Mouse (Mus musculus) heart, postnatal 0 days (tissue): ENCODE data around the gene Zfp385b. TPM values are rescaled to one million over a fixed set of nuclear protein-coding genes. Genes with fewer than 3 reads are reported as not detected.
A peak's percentile ranks its signal among the peaks of the same experiment; 100 is the strongest.

ENCODE experiments used
- ATAC-seq: fragments of 200-750 bp; cut with Nextera tagmentation; 2 replicates; pipeline ENCODE4 v1.8.0; 2017; ENCODE audit warnings: low read depth, moderate number of reproducible peaks, moderate library complexity; ENCODE audit not compliant: insufficient read depth
- DNase-seq: peaks from one replicate; pipeline ENCODE4 v3.0.0-alpha.2; 2016; ENCODE audit warnings: low spot score
- H3K27ac ChIP-seq: fragments of 300-500 bp; sonication (generic); 2 replicates; pipeline ENCODE4 v1.5.1; 2014; ENCODE audit warnings: low read depth, mild to moderate bottlenecking
- H3K27me3 ChIP-seq: fragments of 300-500 bp; sonication (generic); 2 replicates; pipeline ENCODE4 v1.6.1; 2014; ENCODE audit warnings: low read length, mixed read lengths; ENCODE audit not compliant: control insufficient read depth, insufficient read depth
- H3K36me3 ChIP-seq: fragments of 300-500 bp; sonication (generic); replicated peaks from 2 replicates; pipeline ENCODE4 v1.6.1; 2014; ENCODE audit warnings: low read length, mixed read lengths; ENCODE audit not compliant: control insufficient read depth, insufficient read depth
- H3K4me1 ChIP-seq: fragments of 300-500 bp; sonication (generic); 2 replicates; pipeline ENCODE4 v1.6.1; 2014; ENCODE audit warnings: antibody characterized with exemption; ENCODE audit not compliant: control insufficient read depth, insufficient read depth
- H3K4me2 ChIP-seq: fragments of 300-500 bp; sonication (generic); 2 replicates; pipeline ENCODE4 v1.6.1; 2014; ENCODE audit warnings: low read depth, mild to moderate bottlenecking, low read length, moderate library complexity
- H3K4me3 ChIP-seq: fragments of 300-500 bp; sonication (generic); 2 replicates; pipeline ENCODE4 v1.5.1; 2014; ENCODE audit warnings: low read depth, low read length
- H3K9ac ChIP-seq: fragments of 300-500 bp; sonication (generic); replicated peaks from 2 replicates; pipeline ENCODE4 v1.6.1; 2014; ENCODE audit warnings: low read depth, low read length, mixed read lengths
- H3K9me3 ChIP-seq: fragments of 300-500 bp; sonication (generic); replicated peaks from 2 replicates; pipeline ENCODE4 v1.6.1; 2016; ENCODE audit warnings: low read length; ENCODE audit not compliant: control insufficient read depth
- CTCF ChIP-seq: IDR thresholded peaks from 2 replicates; pipeline ENCODE4 v1.5.1; 2016; ENCODE audit warnings: antibody characterized with exemption, control low read depth, low read depth
- EP300 ChIP-seq: IDR thresholded peaks from 2 replicates; pipeline ENCODE4 v1.6.1; 2016; ENCODE audit warnings: antibody characterized with exemption, low read depth
- WGBS: fragments of 180-500 bp; shearing (Covaris S2); extraction: QIAGEN DNeasy Blood & Tissue Kit; methylation state at CpG from one replicate; pipeline ENCODE4 v1.1.7; 2014; 5-methylcytosine and 5-hydroxymethylcytosine counted together
- polyA plus RNA-seq: library from polyadenylated mRNA; unstranded; fragments of >200 nt; fragmentation: Nextera tagmentation; extraction: Ambion mirVana; gene quantifications from 2 replicates; pipeline ENCODE4 v1.2.1, GENCODE M21; 2015
- total RNA-seq: library from RNA; depleted of rRNA; stranded (reverse); fragments of >200 nt; gene quantifications from 2 replicates; pipeline ENCODE4 v1.2.3, GENCODE M21; 2014; ENCODE audit warnings: low replicate concordance

Gene Zfp385b
- total and polyA plus RNA-seq, 2 experiments from 2014 or later: 1.8 to 4.2 TPM

- H3K27ac ChIP-seq: no peak overlapping the region
- no peak overlapping the region for H3K9ac ChIP-seq
- TF ChIP-seq CTCF (no peak), EP300 (no peak)
- DNase-seq (no peak), ATAC-seq (no peak)
- no peaks in the 10 kb centered on the region for H3K27me3 ChIP-seq
- H3K4me1 ChIP-seq: peaks cover 4% of the 10 kb centered on the region; the same call in 1 of the 2 replicates
- peak overlapping the region; percentile 29 for H3K4me3 ChIP-seq
- no peaks in the 10 kb centered on the region for H3K36me3 ChIP-seq
- H3K9me3 ChIP-seq: no peaks in the 10 kb centered on the region
- whole genome bisulfite sequencing: 26% methylated on average over 13 of the region's 13 CpGs
- peak overlapping the region; percentile 54 for H3K4me2 ChIP-seq
Observed at GRCm38 (mm10) chr2:77402329-77402728, 417.1 kb downstream of the Zfp385b start.

- peak overlapping the region; percentile 54 for H3K4me2 ChIP-seq
- peaks cover 4% of the 10 kb centered on the region; the same call in 1 of the 2 replicates for H3K4me1 ChIP-seq
- H3K36me3 ChIP-seq: no peaks in the 10 kb centered on the region
- H3K27me3 ChIP-seq: no peaks in the 10 kb centered on the region
- H3K4me3 ChIP-seq: peak overlapping the region; percentile 29
- no peak for DNase-seq
- no peak overlapping the region for H3K27ac ChIP-seq
- TF ChIP-seq CTCF (peak; percentile 26; the same call in 1 of the 2 replicates), EP300 (no peak)
- H3K9ac ChIP-seq: 0 out of 2 replicates have a peak overlapping the region, but pooled peaks have one; percentile 13
- no peaks in the 10 kb centered on the region for H3K9me3 ChIP-seq
- ATAC-seq: peak; percentile 47; the same call in 1 of the 2 replicates
- WGBS: 9% methylated on average over 13 of the region's 13 CpGs
Observed at GRCm38 (mm10) chr2:77401438-77402235, 417.8 kb downstream of the Zfp385b start.

- no peak for ATAC-seq
- Histone ChIP-seq H3K4me3 (no peak overlapping the region), H3K4me2 (no peak overlapping the region), H3K27ac (no peak overlapping the region), H3K9ac (no peak overlapping the region), H3K4me1 (peaks cover 12% of the 10 kb centered on the region), H3K9me3 (no peaks in the 10 kb centered on the region), H3K27me3 (no peaks in the 10 kb centered on the region), H3K36me3 (no peaks in the 10 kb centered on the region)
- 91% methylated on average over 7 of the region's 7 CpGs for WGBS
- TF ChIP-seq CTCF (no peak), EP300 (no peak)
- DNase-seq: no peak
Observed at GRCm38 (mm10) chr2:77393881-77394280, 425.6 kb downstream of the Zfp385b start.

GRCm38 (mm10) chr2:77388186-77388585 is 431.3 kb downstream of the Zfp385b start:
- no peaks in the 10 kb centered on the region for H3K36me3 ChIP-seq
- no peak overlapping the region for H3K27ac ChIP-seq
- H3K9me3 ChIP-seq: no peaks in the 10 kb centered on the region
- no peak overlapping the region for H3K4me2 ChIP-seq
- no peak for ATAC-seq
- H3K27me3 ChIP-seq: no peaks in the 10 kb centered on the region
- TF ChIP-seq EP300 (no peak), CTCF (no peak)
- H3K4me1 ChIP-seq: peaks cover 7% of the 10 kb centered on the region
- H3K4me3 ChIP-seq: no peak overlapping the region
- 79% methylated on average over 6 of the region's 6 CpGs for WGBS
- no peak overlapping the region for H3K9ac ChIP-seq
- DNase-seq: no peak

- Histone ChIP-seq H3K4me2 (no peak overlapping the region), H3K27ac (no peak overlapping the region), H3K36me3 (no peaks in the 10 kb centered on the region), H3K27me3 (no peaks in the 10 kb centered on the region), H3K4me3 (no peak overlapping the region), H3K9me3 (no peaks in the 10 kb centered on the region), H3K9ac (no peak overlapping the region), H3K4me1 (no peaks in the 10 kb centered on the region)
- peak; percentile 72 for TF ChIP-seq CTCF
- no peak for TF ChIP-seq EP300
- 26% methylated on average over 5 of the region's 5 CpGs for WGBS
- DNase-seq (peak; percentile 24), ATAC-seq (no peak)
Observed at GRCm38 (mm10) chr2:77386515-77386914, 432.9 kb downstream of the Zfp385b start.

- Histone ChIP-seq H3K4me1 (no peaks in the 10 kb centered on the region), H3K9ac (no peak overlapping the region), H3K9me3 (no peaks in the 10 kb centered on the region), H3K4me2 (no peak overlapping the region), H3K27me3 (no peaks in the 10 kb centered on the region), H3K4me3 (no peak overlapping the region), H3K36me3 (no peaks in the 10 kb centered on the region), H3K27ac (no peak overlapping the region)
- ATAC-seq: no peak
- WGBS: 54% methylated on average over 5 of the region's 5 CpGs
- no peak for TF ChIP-seq CTCF
- no peak for TF ChIP-seq EP300
- DNase-seq: no peak
Observed at GRCm38 (mm10) chr2:77382766-77383165, 436.7 kb downstream of the Zfp385b start.
